Mouse (Mus musculus) left cerebral cortex, adult 6 months (tissue): ENCODE measurements around the gene Cavin4. TPM values are rescaled to one million over a fixed set of nuclear protein-coding genes. Genes with fewer than 3 reads are reported as not detected.

Experiments
- long read RNA-seq, 2 experiments: library from polyadenylated mRNA; unstranded; transcript quantifications; one replicate each; pipeline ENCODE4 v2.0.0; 2019 to 2020
- polyA plus RNA-seq: library from polyadenylated mRNA; unstranded; fragments of <200 nt; fragmentation: Nextera tagmentation; gene quantifications from 2 replicates; pipeline ENCODE4 v1.2.3, GENCODE M21; 2021

The Cavin4 gene
- polyA plus RNA-seq: 0.18 TPM in 1 of 2 replicates, not detected in the other
- long read RNA-seq, experiment 1: 0 reads
- long read RNA-seq, experiment 2: 0 reads

DNA sequence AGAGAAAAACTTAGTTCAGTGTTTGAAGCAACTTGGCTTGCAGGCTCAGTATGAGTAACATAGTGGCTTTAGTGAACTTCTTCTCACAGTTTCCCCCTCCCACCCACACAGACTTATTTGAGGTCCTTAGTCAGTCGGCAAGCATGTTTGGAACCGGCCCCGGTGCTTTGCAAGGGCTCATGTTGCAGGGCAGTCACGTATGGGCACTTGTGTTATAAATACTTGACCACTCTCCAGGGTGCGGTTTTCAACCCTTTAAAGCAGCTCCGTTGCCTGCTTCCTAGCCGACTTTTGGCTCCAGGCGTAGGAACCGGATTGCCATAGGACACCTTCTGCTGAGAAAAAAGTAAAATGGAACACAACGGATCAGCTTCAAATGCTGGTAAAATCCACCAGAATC lies at the start of gene Cavin4:
TSS of gene Cavin4 (plus strand) at position 244 of the 400 bp plus-strand sequence.

Other genes starting within 250 kb of the Cavin4 start
- gene Tex10, start 190.1 kb upstream of the Cavin4 start, polyA plus RNA-seq: 9.0 and 9.6 TPM in 2 replicates
- 7.6 and 12.7 TPM in 2 replicates for gene Msantd3, start 123.6 kb upstream of the Cavin4 start, polyA plus RNA-seq
- gene Tmeff1, start 78.3 kb upstream of the Cavin4 start, polyA plus RNA-seq: 21.6 and 53.7 TPM in 2 replicates